Mouse (Mus musculus): ENCODE measurements around the gene Cdan1.

GRCm38 (mm10) chr2:120853151-120853550, 3.2 kb upstream of the Cdan1 start:
- TF ChIP-seq CTCF (IDR thresholded peaks at IDR 0.05; ENCODE audit: low read depth, low read length) (no peak), POLR2A (IDR thresholded peaks at IDR 0.05; ENCODE audit: borderline replicate concordance, low read depth, low read length) (no peak)

All from bone marrow macrophage, adult 2 months (primary cell).